Mouse (Mus musculus): Measurements from ENCODE around the gene Chmp2b. TPM values are rescaled to one million over a fixed set of nuclear protein-coding genes. Genes with fewer than 3 reads are reported as not detected.

The Chmp2b gene
- total RNA-seq, 2 experiments from 2014 or later, result 58.7 to 60.0 TPM

DNA sequence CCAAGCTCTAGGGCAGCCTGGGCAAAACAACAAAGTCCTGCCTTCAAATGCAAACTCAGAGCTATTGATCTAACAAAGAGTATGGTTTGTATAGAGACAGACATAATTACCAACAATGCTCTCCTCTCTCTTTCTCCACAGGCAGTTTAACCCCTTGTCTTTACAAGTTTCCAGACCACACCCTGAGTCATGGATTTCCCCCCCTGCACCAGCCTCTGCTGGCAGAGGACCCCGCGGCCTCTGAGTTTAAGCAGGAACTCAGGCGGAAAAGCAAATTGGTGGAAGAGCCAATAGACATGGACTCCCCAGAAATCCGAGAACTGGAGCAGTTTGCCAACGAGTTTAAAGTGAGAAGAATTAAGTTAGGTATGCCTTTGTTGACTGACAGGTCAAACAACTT, 32.9 kb downstream of the Chmp2b start:
- DNase-seq (ENCODE audit: low spot score in 2 of 2), result no peak

- no peak for DNase-seq (ENCODE audit: low spot score in 2 of 2)
Observed at GRCm38 (mm10) chr16:65526695-65527094, 35.8 kb downstream of the Chmp2b start.

DNA sequence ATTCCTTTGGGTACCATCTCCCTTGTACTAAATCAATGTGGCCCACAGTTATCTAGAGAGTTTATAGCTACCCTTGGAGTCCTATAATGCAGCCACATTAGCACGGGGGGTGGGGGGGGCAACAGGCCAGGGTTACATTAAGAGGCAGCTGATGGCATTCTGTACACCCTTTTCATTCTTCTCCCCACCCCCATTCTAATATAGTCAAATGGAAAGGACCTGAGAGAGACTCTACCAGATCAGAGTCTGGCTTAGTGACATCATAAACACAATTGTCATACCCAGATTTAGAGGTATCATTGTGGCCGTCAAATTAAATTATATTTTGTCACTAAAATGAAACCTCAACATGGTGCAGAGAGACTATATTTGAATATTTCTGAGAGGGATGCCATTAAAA, 36.5 kb downstream of the Chmp2b start:
- no peak for DNase-seq (ENCODE audit: low spot score in 2 of 2)

- DNase-seq (ENCODE audit: low spot score in 2 of 2), result no peak
Observed at GRCm38 (mm10) chr16:65520211-65520610, 42.3 kb downstream of the Chmp2b start, which contains the start of gene Pou1f1. Gene Pou1f1, plus strand, starts transcription at chr16:65520511.

DNA sequence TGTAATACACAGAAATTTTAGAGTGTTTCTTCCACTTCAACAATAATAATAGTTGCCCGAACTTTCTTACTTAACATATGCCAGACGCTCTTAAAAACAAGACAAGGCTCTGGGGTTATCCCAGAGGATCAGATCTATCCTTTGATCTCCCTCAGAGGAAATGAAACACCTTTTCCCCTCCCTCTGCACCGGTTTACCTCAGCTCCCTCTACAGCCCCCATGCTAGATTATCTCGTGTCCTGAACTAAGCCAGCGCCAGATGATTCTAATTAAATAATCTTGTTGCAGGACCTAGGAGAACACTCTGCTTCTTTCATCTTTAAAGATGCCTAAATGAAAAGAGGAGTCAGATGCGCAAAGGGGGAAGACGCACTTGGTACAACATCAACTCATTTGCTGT, 48.3 kb downstream of the Chmp2b start:
- DNase-seq (ENCODE audit: low spot score in 2 of 2), result no peak

DNA sequence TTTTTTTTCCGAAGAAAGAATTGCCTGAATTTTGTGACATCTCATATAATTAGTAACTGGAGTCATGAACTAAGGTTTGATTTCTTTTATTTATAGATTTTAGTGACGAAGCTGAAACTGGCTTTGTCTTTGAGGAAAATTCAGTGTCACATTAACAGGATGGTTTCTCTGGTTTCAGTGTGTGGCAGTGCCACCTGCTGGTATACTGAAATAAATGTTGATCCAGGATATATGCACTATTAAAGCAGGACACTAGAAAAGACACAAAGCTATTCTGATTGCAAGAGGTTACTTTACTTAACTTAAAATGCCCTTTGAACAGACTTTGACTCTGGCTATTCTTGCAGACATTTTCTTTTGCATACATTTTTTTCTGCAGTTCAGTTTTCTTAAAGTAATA, 65.5 kb downstream of the Chmp2b start:
- peak in 1 of 2 experiments; percentile 59 for DNase-seq (ENCODE audit: low spot score in 2 of 2)

DNA sequence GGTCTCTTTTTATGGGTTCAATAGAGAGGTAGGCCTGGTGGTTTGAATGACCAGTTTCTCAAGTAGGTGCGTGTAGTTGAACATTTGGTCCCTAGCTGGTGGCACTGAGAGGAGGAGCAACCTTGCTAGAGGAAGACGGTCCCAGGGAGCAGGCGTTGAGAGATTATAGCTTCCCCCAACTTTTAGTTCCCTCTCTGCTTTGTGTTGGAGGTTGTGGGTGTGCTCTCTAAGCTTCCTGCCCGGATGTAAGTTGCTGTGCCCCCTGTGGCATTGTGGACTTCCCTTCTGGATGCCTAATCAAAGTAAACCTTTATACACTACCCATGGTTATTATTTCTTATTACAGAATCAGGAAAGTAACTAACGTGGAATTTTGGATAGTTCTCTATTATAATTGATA, 66.5 kb downstream of the Chmp2b start:
- no peak for DNase-seq (ENCODE audit: low spot score in 2 of 2)

Other genes starting within 250 kb of the Chmp2b start
- gene Pou1f1, start 42.2 kb downstream of the Chmp2b start, total RNA-seq (2021), result not detected